Mouse (Mus musculus): ENCODE measurements at regions not wholly inside any gene's neighbourhood (a gene's known extent, or its start where the extent isn't known, plus 50 kb on each side); places are given as distances from the start of the nearest gene placed in this dataset.

DNA sequence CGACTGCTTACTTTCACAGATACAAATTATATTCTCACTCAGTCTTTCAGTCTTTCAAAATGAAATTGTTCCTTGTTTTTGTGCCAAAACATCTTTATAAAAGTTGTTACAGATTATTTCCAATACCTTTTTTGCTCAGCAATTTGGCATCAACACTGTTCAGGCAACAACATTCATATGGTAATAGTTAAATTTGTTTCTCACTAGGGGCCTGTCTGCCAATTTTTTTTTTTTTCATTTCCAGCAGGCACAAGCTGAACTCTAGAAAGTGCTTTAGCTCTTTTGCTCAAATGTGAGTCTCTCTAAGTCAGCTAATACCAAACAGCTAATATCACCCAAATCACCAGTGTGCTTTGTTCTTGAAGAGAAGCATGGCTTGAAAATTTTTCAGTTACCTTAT, 199.4 kb downstream of the Antxr2 start:
- 80% methylated on average over 1 of the region's 1 CpGs for WGBS

DNA sequence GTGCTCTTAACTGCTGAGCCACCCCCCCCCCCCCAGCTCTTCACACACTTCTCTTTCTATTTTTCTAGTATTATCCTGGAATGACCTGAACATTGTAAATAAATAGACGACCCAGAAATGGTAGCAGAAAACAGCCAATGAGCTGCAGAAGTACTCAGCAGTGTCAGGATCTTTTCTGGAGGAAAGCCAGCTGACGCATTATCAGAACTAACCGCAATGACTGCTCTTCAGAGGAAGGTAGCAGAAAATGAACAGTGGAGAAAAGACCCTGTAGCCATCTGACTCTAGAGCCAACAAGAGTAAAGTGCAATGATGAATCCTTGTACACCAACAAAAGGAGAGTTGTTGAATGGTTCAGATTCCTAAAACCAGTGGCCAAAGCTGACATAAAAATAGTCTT, 213.4 kb downstream of the Antxr2 start:
- ATAC-seq (ENCODE audit: insufficient read depth, low FRiP score) = no peak
- no peak overlapping the region for H3K4me3 ChIP-seq (replicated peaks; ENCODE audit: low read length)
- H3K36me3 ChIP-seq (ENCODE audit: control insufficient read depth, insufficient read depth, low read length) = no peaks in the 10 kb centered on the region
- no peaks in the 10 kb centered on the region for H3K9me3 ChIP-seq (replicated peaks; ENCODE audit: control insufficient read depth, low read length)
- H3K4me1 ChIP-seq (ENCODE audit: control insufficient read depth, insufficient read depth, low read length) = no peaks in the 10 kb centered on the region
- H3K9ac ChIP-seq (ENCODE audit: low read length) = no peak overlapping the region
- H3K27me3 ChIP-seq (ENCODE audit: control insufficient read depth, insufficient read depth, low read length) = no peaks in the 10 kb centered on the region
- WGBS = 53% methylated on average over 3 of the region's 3 CpGs
- H3K4me2 ChIP-seq (ENCODE audit: low read depth, low read length) = no peak overlapping the region
- H3K27ac ChIP-seq (ENCODE audit: low read length) = no peak overlapping the region

More for the DNA sequence above, 199.4 kb downstream of the Antxr2 start:
- Histone ChIP-seq H3K4me2 (ENCODE audit: low read depth, low read length) (no peak overlapping the region), H3K9me3 (replicated peaks; ENCODE audit: control insufficient read depth, low read length) (no peaks in the 10 kb centered on the region), H3K4me1 (ENCODE audit: control insufficient read depth, insufficient read depth, low read length) (0 out of 2 replicates have a peak, but pooled peaks cover 4% of the 10 kb centered on the region), H3K4me3 (replicated peaks; ENCODE audit: low read length) (no peak overlapping the region), H3K9ac (ENCODE audit: low read length) (no peak overlapping the region), H3K27ac (ENCODE audit: low read length) (no peak overlapping the region), H3K27me3 (ENCODE audit: control insufficient read depth, insufficient read depth, low read length) (no peaks in the 10 kb centered on the region), H3K36me3 (ENCODE audit: control insufficient read depth, insufficient read depth, low read length) (no peaks in the 10 kb centered on the region)
- no peak for ATAC-seq (ENCODE audit: insufficient read depth, low FRiP score)

DNA sequence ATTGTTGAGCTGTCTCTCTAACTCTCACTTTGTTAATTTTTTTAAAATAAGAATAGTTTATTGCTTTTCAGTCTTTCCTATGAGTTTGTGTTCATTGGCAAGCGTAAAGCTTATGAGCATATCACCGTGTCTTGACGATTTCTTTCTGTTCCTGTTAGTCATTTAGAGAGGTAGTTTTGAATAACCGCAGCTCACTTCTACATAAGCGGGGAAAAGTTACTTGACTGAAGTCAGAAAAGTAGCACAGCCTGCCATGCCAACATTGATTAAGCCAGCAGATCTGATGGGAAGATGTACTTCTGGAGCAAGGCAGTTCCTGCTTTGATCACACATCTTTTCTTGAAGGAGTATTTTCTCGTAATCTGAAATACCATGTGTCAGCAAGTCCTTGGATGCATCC, 215.5 kb downstream of the Antxr2 start:
- Histone ChIP-seq H3K9me3 (replicated peaks; ENCODE audit: control insufficient read depth, low read length) (no peaks in the 10 kb centered on the region), H3K4me3 (replicated peaks; ENCODE audit: low read length) (no peak overlapping the region)
- no peak for ATAC-seq (ENCODE audit: insufficient read depth, low FRiP score)

DNA sequence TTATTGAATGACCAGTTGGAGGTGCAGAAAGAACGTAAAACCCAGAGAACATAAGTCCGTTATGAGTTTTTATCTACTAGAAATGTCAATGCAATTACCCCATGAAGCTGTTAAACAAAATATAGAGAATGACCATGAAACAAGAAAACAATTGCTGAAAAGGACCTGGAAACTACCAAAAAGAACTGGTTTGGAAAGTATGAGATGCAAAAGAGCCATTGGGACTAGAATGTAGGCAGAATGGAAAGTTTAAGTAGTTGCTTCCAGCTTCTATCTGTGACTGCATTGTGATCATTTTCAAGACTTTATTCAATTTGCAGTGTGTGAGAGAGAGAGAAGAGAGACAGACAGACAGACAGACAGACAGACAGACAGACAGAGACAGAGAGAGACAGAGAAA, 216.1 kb downstream of the Antxr2 start:
- 93% methylated on average over 2 of the region's 2 CpGs for WGBS

More for the DNA sequence above, 215.5 kb downstream of the Antxr2 start:
- Histone ChIP-seq H3K27ac (ENCODE audit: low read length) (no peak overlapping the region), H3K27me3 (ENCODE audit: control insufficient read depth, insufficient read depth, low read length) (no peaks in the 10 kb centered on the region), H3K4me1 (ENCODE audit: control insufficient read depth, insufficient read depth, low read length) (no peaks in the 10 kb centered on the region), H3K9ac (ENCODE audit: low read length) (no peak overlapping the region), H3K36me3 (ENCODE audit: control insufficient read depth, insufficient read depth, low read length) (no peaks in the 10 kb centered on the region), H3K4me2 (ENCODE audit: low read depth, low read length) (no peak overlapping the region)
- WGBS = 87% methylated on average over 6 of the region's 6 CpGs

DNA sequence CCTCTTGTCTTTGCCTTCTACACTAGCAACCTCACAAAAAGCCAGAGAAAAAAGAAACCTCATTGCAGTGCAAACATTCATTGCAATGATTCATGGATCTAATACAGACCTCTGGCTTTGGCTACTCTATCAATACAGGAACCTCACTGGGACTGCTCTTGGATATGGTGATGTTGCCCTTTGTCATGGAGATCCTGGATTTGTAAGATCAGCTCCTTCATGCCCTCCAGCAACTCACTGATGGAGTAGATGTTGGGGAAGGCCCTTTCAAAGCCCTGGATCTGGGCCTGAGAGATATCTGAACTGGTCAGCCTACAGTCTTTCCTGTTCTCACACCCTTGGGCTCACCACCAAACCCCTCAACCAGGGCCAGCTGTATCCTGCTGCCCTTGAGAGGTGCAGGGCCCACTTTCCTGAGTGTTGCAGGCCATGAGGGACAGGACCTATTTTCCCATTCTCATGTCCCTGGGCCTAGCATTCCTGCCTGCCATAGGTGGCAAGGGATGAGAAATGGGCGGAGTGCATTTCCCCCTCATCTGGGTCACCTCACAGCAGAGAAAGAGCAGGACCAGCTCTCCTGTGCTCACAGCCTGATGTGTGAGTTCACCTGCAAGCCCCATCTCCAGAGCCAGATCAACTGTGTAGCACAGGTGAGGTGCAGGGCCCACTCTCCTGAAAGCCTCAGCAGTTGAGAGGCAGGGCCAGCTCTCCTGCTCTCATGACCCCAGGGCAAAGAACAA, 218.1 kb downstream of the Antxr2 start:
- Histone ChIP-seq H3K4me2 (ENCODE audit: low read depth, low read length) (no peak overlapping the region), H3K4me1 (ENCODE audit: control insufficient read depth, insufficient read depth, low read length) (no peaks in the 10 kb centered on the region), H3K9me3 (replicated peaks; ENCODE audit: control insufficient read depth, low read length) (no peaks in the 10 kb centered on the region), H3K9ac (ENCODE audit: low read length) (no peak overlapping the region), H3K36me3 (ENCODE audit: control insufficient read depth, insufficient read depth, low read length) (no peaks in the 10 kb centered on the region), H3K27me3 (ENCODE audit: control insufficient read depth, insufficient read depth, low read length) (no peaks in the 10 kb centered on the region), H3K27ac (ENCODE audit: low read length) (no peak overlapping the region), H3K4me3 (replicated peaks; ENCODE audit: low read length) (no peak overlapping the region)
- no peak for ATAC-seq (ENCODE audit: insufficient read depth, low FRiP score)
- WGBS = 97% methylated on average over 1 of the region's 1 CpGs

More for the DNA sequence above, 216.1 kb downstream of the Antxr2 start:
- H3K27ac ChIP-seq (ENCODE audit: low read length) = no peak overlapping the region
- H3K4me1 ChIP-seq (ENCODE audit: control insufficient read depth, insufficient read depth, low read length) = no peaks in the 10 kb centered on the region
- no peaks in the 10 kb centered on the region for H3K9me3 ChIP-seq (replicated peaks; ENCODE audit: control insufficient read depth, low read length)
- H3K36me3 ChIP-seq (ENCODE audit: control insufficient read depth, insufficient read depth, low read length) = no peaks in the 10 kb centered on the region
- no peak overlapping the region for H3K9ac ChIP-seq (ENCODE audit: low read length)
- H3K27me3 ChIP-seq (ENCODE audit: control insufficient read depth, insufficient read depth, low read length) = no peaks in the 10 kb centered on the region
- H3K4me3 ChIP-seq (replicated peaks; ENCODE audit: low read length) = no peak overlapping the region
- no peak overlapping the region for H3K4me2 ChIP-seq (ENCODE audit: low read depth, low read length)
- no peak for ATAC-seq (ENCODE audit: insufficient read depth, low FRiP score)

DNA sequence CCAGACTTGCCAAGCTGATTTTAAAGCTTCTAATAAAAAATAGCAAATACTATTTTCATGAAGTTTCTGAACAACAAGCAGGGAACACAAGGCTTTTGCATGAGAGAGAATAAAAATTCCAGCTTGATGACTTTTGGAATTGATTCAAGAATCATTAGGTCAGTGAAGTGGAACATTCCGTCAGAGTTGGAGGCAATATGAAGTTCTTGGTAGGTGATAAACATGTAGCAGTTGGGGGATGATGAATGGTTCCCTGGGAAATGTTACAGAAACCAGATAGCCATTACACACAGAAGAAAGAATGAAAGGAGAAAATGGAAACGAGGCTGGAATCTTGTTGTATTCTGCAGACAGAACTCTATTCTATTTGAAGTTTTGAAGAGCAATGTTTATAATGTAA, 221.8 kb downstream of the Antxr2 start:
- 26% methylated on average over 2 of the region's 2 CpGs for WGBS
- H3K4me3 ChIP-seq (replicated peaks; ENCODE audit: low read length) = no peak overlapping the region
- H3K36me3 ChIP-seq (ENCODE audit: control insufficient read depth, insufficient read depth, low read length) = no peaks in the 10 kb centered on the region
- H3K9ac ChIP-seq (ENCODE audit: low read length) = no peak overlapping the region
- H3K27me3 ChIP-seq (ENCODE audit: control insufficient read depth, insufficient read depth, low read length) = no peaks in the 10 kb centered on the region
- no peak overlapping the region for H3K27ac ChIP-seq (ENCODE audit: low read length)
- no peaks in the 10 kb centered on the region for H3K9me3 ChIP-seq (replicated peaks; ENCODE audit: control insufficient read depth, low read length)
- no peak overlapping the region for H3K4me2 ChIP-seq (ENCODE audit: low read depth, low read length)
- ATAC-seq (ENCODE audit: insufficient read depth, low FRiP score) = no peak
- H3K4me1 ChIP-seq (ENCODE audit: control insufficient read depth, insufficient read depth, low read length) = no peaks in the 10 kb centered on the region

DNA sequence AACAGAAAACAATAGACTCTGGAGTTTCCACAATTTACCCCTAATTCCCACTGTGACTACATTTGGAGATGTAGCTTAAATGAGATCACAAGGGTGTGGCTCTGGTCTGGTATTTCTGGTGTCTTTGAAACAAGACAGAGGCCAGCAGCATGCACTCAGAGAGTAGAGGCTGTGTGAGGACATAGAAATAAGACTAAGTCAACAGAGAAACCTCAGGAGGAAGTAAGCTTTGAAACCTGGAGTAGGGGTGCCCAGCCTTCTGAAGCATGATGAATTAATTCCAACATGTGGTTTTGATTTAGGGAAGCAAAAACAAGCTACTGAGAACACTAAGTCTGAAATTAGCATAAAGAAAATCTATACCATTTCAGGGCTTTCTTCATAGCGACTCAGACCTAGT, 223.7 kb downstream of the Antxr2 start:
- WGBS = 78% methylated on average over 1 of the region's 1 CpGs
- H3K36me3 ChIP-seq (ENCODE audit: control insufficient read depth, insufficient read depth, low read length) = no peaks in the 10 kb centered on the region
- no peak overlapping the region for H3K9ac ChIP-seq (ENCODE audit: low read length)
- H3K27me3 ChIP-seq (ENCODE audit: control insufficient read depth, insufficient read depth, low read length) = no peaks in the 10 kb centered on the region
- H3K27ac ChIP-seq (ENCODE audit: low read length) = no peak overlapping the region
- no peaks in the 10 kb centered on the region for H3K9me3 ChIP-seq (replicated peaks; ENCODE audit: control insufficient read depth, low read length)
- no peak overlapping the region for H3K4me3 ChIP-seq (replicated peaks; ENCODE audit: low read length)
- no peak for ATAC-seq (ENCODE audit: insufficient read depth, low FRiP score)
- no peak overlapping the region for H3K4me2 ChIP-seq (ENCODE audit: low read depth, low read length)
- no peaks in the 10 kb centered on the region for H3K4me1 ChIP-seq (ENCODE audit: control insufficient read depth, insufficient read depth, low read length)

DNA sequence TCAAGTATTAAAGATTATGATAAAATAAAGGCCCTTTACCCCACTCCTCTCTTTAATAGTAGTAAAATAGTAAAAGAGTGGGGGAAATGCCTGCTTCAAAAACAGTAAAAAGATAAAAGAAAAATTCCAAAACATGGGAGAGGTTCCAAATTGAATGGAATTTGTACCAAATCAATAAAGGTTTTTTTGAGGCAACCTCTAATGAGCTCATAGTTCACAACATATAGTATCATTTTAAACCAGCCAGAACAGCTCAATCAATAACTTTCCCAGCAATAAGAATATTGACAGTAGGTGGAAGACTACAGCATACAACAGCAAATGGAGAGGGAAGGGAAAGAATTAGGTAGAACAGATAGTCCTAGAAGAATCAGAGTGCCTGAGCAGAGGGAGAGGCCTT, 224.1 kb downstream of the Antxr2 start:
- Histone ChIP-seq H3K4me2 (ENCODE audit: low read depth, low read length) (no peak overlapping the region), H3K36me3 (ENCODE audit: control insufficient read depth, insufficient read depth, low read length) (no peaks in the 10 kb centered on the region), H3K9ac (ENCODE audit: low read length) (no peak overlapping the region), H3K27ac (ENCODE audit: low read length) (no peak overlapping the region), H3K27me3 (ENCODE audit: control insufficient read depth, insufficient read depth, low read length) (no peaks in the 10 kb centered on the region), H3K9me3 (replicated peaks; ENCODE audit: control insufficient read depth, low read length) (no peaks in the 10 kb centered on the region), H3K4me1 (ENCODE audit: control insufficient read depth, insufficient read depth, low read length) (no peaks in the 10 kb centered on the region), H3K4me3 (replicated peaks; ENCODE audit: low read length) (no peak overlapping the region)
- no peak for ATAC-seq (ENCODE audit: insufficient read depth, low FRiP score)

DNA sequence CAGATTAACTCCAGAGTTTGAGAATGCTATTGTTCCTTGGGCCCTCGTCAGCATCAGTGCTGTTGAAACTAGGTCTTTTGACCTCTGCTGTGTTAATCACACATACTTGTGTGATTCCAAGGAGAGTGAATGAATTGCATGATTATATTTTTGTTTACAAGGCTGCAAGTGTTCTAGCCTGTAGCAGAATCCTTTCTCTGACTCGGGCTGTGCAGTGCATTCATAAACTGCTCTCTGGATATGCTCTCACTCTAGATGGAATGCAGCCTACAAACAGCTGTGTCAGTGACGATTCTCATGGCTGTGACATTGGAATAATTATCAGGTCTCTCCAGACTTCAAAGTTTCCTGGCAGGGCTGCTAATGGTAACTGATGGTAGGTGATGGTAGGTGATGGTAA, 230.8 kb downstream of the Antxr2 start:
- 27% methylated on average over 3 of the region's 3 CpGs for WGBS
- ATAC-seq (ENCODE audit: insufficient read depth, low FRiP score) = no peak
- H3K9ac ChIP-seq (ENCODE audit: low read length) = no peak overlapping the region
- no peaks in the 10 kb centered on the region; the same call in 1 of the 2 replicates for H3K4me1 ChIP-seq (ENCODE audit: control insufficient read depth, insufficient read depth, low read length)
- no peaks in the 10 kb centered on the region for H3K9me3 ChIP-seq (replicated peaks; ENCODE audit: control insufficient read depth, low read length)
- H3K36me3 ChIP-seq (ENCODE audit: control insufficient read depth, insufficient read depth, low read length) = no peaks in the 10 kb centered on the region
- H3K27me3 ChIP-seq (ENCODE audit: control insufficient read depth, insufficient read depth, low read length) = no peaks in the 10 kb centered on the region
- no peak overlapping the region for H3K27ac ChIP-seq (ENCODE audit: low read length)
- H3K4me3 ChIP-seq (replicated peaks; ENCODE audit: low read length) = no peak overlapping the region
- H3K4me2 ChIP-seq (ENCODE audit: low read depth, low read length) = no peak overlapping the region
